Comparison of ENCODE assay signal across 19 mouse cellular contexts in genomic region chr17:49767717-49768370, GRCm38 (mm10).
DNase-seq lines count a peak whose midpoint lies in the region; ATAC-seq and TF ChIP-seq lines count a peak whose summit lies in the region.
"Had no signal": no experiment of that assay in that cellular context is flagged by ENCODE, and none has a peak within 500 bp of the region (broad histone marks: within the 10 kb centered on the region; RNA-seq: fewer than 3 reads in every experiment).

No protein-coding gene starts in this region.

- TF ChIP-seq CTCF in hindbrain, postnatal 0 days (IDR thresholded peaks at IDR 0.05; ENCODE audit: low read depth): no peak
- no peak for TF ChIP-seq CTCF in heart, adult 2 months (IDR thresholded peaks at IDR 0.05)

- ATAC-seq in hindbrain, embryonic 13.5 days (ENCODE audit: low FRiP score): peak; percentile 65; the same call in 1 of the 2 replicates
- ATAC-seq in forebrain, embryonic 13.5 days: peak; percentile 52; the same call in 1 of the 2 replicates
- no peak for ATAC-seq in hindbrain, postnatal 0 days
- ATAC-seq in neural tube, embryonic 15.5 days (ENCODE audit: low FRiP score): peak; percentile 72; the same call in 1 of the 2 replicates
- ATAC-seq: inflammation-experienced regulatory T-cells, adult 6 months had no signal

- peak overlapping the region; percentile 29 for H3K4me2 ChIP-seq in hindbrain, embryonic 13.5 days
- peak overlapping the region; percentile 38 for H3K4me2 ChIP-seq in forebrain, embryonic 13.5 days
- no peak overlapping the region for H3K4me2 ChIP-seq in hindbrain, postnatal 0 days (ENCODE audit: low read depth, low read length)
- peak overlapping the region; percentile 26 for H3K4me2 ChIP-seq in neural tube, embryonic 15.5 days
- H3K4me2 ChIP-seq: embryonic facial prominence, embryonic 12.5 days; limb, embryonic 15.5 days had no signal

- no peak for TF ChIP-seq EP300 in heart, adult 2 months (IDR thresholded peaks at IDR 0.05; ENCODE audit: insufficient read depth, low read depth, low read length)

- no peak for DNase-seq in hindbrain, embryonic 10.5 days (ENCODE audit: low spot score)
- peak; percentile 24 for DNase-seq in hindbrain, postnatal 0 days (ENCODE audit: low spot score)
- DNase-seq in cerebellum, adult 8-10 months: no peak
- DNase-seq in kidney, postnatal 14 days: no peak
- no peak for DNase-seq in heart, adult 2 months
- DNase-seq: adrenal gland, postnatal 10 days; cerebellum, adult 18-20 months; gastrocnemius, postnatal 36 days; heart, postnatal 10 days; lung, postnatal 36 days; right cerebral cortex, postnatal 4 days; thymus, postnatal 36 days had no signal

- H3K9me3 ChIP-seq in hindbrain, embryonic 13.5 days: no peaks in the 10 kb centered on the region
- H3K9me3 ChIP-seq in hindbrain, embryonic 10.5 days: no peaks in the 10 kb centered on the region
- H3K9me3 ChIP-seq in forebrain, embryonic 13.5 days (replicated peaks): no peaks in the 10 kb centered on the region
- H3K9me3 ChIP-seq in hindbrain, postnatal 0 days (ENCODE audit: low read length): no peaks in the 10 kb centered on the region
- H3K9me3 ChIP-seq in neural tube, embryonic 15.5 days (replicated peaks): no peaks in the 10 kb centered on the region; the same call in 1 of the 2 replicates
- H3K9me3 ChIP-seq: embryonic facial prominence, embryonic 12.5 days; heart, embryonic 10.5 days had no signal

- H3K9ac ChIP-seq in hindbrain, embryonic 13.5 days: no peak overlapping the region
- no peak overlapping the region for H3K9ac ChIP-seq in forebrain, embryonic 13.5 days
- H3K9ac ChIP-seq in hindbrain, postnatal 0 days (replicated peaks; ENCODE audit: low read length): no peak overlapping the region
- H3K9ac ChIP-seq in neural tube, embryonic 15.5 days (replicated peaks): no peak overlapping the region
- H3K9ac ChIP-seq in heart, adult 2 months (ENCODE audit: low read depth, low read length): no peak overlapping the region
- H3K9ac ChIP-seq: embryonic facial prominence, embryonic 12.5 days; limb, embryonic 15.5 days had no signal

- H3K27ac ChIP-seq in hindbrain, embryonic 13.5 days: no peak overlapping the region
- H3K27ac ChIP-seq in hindbrain, embryonic 10.5 days: no peak overlapping the region
- no peak overlapping the region for H3K27ac ChIP-seq in forebrain, embryonic 13.5 days
- no peak overlapping the region for H3K27ac ChIP-seq in hindbrain, postnatal 0 days
- H3K27ac ChIP-seq in neural tube, embryonic 15.5 days (replicated peaks): 0 out of 2 replicates have a peak overlapping the region, but pooled peaks have one; percentile 15
- no peak overlapping the region for H3K27ac ChIP-seq in heart, adult 2 months
- H3K27ac ChIP-seq: embryonic facial prominence, embryonic 12.5 days; heart, embryonic 10.5 days; limb, embryonic 15.5 days had no signal

- intact Hi-C loops in heart, adult 2 months (cut with DNase I): no loop called here

- peaks cover 15% of the 10 kb centered on the region for H3K4me1 ChIP-seq in hindbrain, embryonic 13.5 days (replicated peaks)
- H3K4me1 ChIP-seq in hindbrain, embryonic 10.5 days (replicated peaks): no peaks in the 10 kb centered on the region; the same call in 1 of the 2 replicates
- H3K4me1 ChIP-seq in forebrain, embryonic 13.5 days: peaks cover 12% of the 10 kb centered on the region
- H3K4me1 ChIP-seq in hindbrain, postnatal 0 days (ENCODE audit: insufficient read depth, low read length): no peaks in the 10 kb centered on the region; the same call in 1 of the 2 replicates
- peaks cover 16% of the 10 kb centered on the region; the same call in 1 of the 2 replicates for H3K4me1 ChIP-seq in neural tube, embryonic 15.5 days
- no peaks in the 10 kb centered on the region for H3K4me1 ChIP-seq in heart, adult 2 months (ENCODE audit: control insufficient read depth, insufficient read depth, low read length)

- H3K79me2 ChIP-seq in heart, adult 2 months (replicated peaks; ENCODE audit: control insufficient read depth, insufficient read depth, low read length): no peaks in the 10 kb centered on the region

- 16% methylated on average over 10 of the region's 10 CpGs for WGBS in hindbrain, embryonic 13.5 days
- 38% methylated on average over 10 of the region's 10 CpGs for WGBS in hindbrain, embryonic 10.5 days
- WGBS in forebrain, embryonic 13.5 days: 5% methylated on average over 10 of the region's 10 CpGs
- 18% methylated on average over 10 of the region's 10 CpGs for WGBS in hindbrain, postnatal 0 days
- WGBS in neural tube, embryonic 15.5 days: 18% methylated on average over 10 of the region's 10 CpGs
- 58% methylated on average over 10 of the region's 10 CpGs for WGBS in heart, adult 2 months

- no peak for TF ChIP-seq POLR2A in heart, adult 2 months (IDR thresholded peaks at IDR 0.05; ENCODE audit: insufficient read depth, low read depth, low read length)

- no peak overlapping the region for H3K4me3 ChIP-seq in hindbrain, embryonic 13.5 days
- no peak overlapping the region for H3K4me3 ChIP-seq in hindbrain, embryonic 10.5 days
- no peak overlapping the region for H3K4me3 ChIP-seq in forebrain, embryonic 13.5 days
- no peak overlapping the region for H3K4me3 ChIP-seq in hindbrain, postnatal 0 days (ENCODE audit: low read length)
- no peak overlapping the region for H3K4me3 ChIP-seq in neural tube, embryonic 15.5 days (replicated peaks)
- no peak overlapping the region for H3K4me3 ChIP-seq in heart, adult 2 months
- H3K4me3 ChIP-seq: embryonic facial prominence, embryonic 12.5 days; heart, embryonic 10.5 days; limb, embryonic 15.5 days had no signal

- H3K36me3 ChIP-seq in hindbrain, embryonic 13.5 days: no peaks in the 10 kb centered on the region
- no peaks in the 10 kb centered on the region for H3K36me3 ChIP-seq in hindbrain, embryonic 10.5 days
- H3K36me3 ChIP-seq in forebrain, embryonic 13.5 days (ENCODE audit: poor library complexity, severe bottlenecking): no peaks in the 10 kb centered on the region
- no peaks in the 10 kb centered on the region for H3K36me3 ChIP-seq in hindbrain, postnatal 0 days (ENCODE audit: insufficient read depth, low read length)
- no peaks in the 10 kb centered on the region for H3K36me3 ChIP-seq in neural tube, embryonic 15.5 days
- H3K36me3 ChIP-seq in heart, adult 2 months (ENCODE audit: control insufficient read depth, insufficient read depth, low read length): no peaks in the 10 kb centered on the region
- H3K36me3 ChIP-seq: embryonic facial prominence, embryonic 12.5 days; heart, embryonic 10.5 days; limb, embryonic 15.5 days had no signal

- peaks cover 23% of the 10 kb centered on the region for H3K27me3 ChIP-seq in hindbrain, embryonic 13.5 days
- no peaks in the 10 kb centered on the region for H3K27me3 ChIP-seq in hindbrain, embryonic 10.5 days (ENCODE audit: insufficient read depth, poor library complexity, severe bottlenecking)
- H3K27me3 ChIP-seq in forebrain, embryonic 13.5 days: peaks cover 56% of the 10 kb centered on the region
- no peaks in the 10 kb centered on the region for H3K27me3 ChIP-seq in hindbrain, postnatal 0 days (ENCODE audit: insufficient read depth, low read length)
- peaks cover 17% of the 10 kb centered on the region for H3K27me3 ChIP-seq in neural tube, embryonic 15.5 days (replicated peaks)
- no peaks in the 10 kb centered on the region for H3K27me3 ChIP-seq in heart, adult 2 months (ENCODE audit: control insufficient read depth, insufficient read depth, low read length)
- H3K27me3 ChIP-seq: embryonic facial prominence, embryonic 12.5 days; limb, embryonic 15.5 days had no signal
